Mouse (Mus musculus): ENCODE results near the gene Rnaset2b.
"Not testable (repeated sequence)": the region's sequence is repeated elsewhere in the genome, so short reads cannot be mapped to it uniquely, and the experiment has no call there.

Gene Rnaset2b

GRCm38 (mm10) chr17:6970334-6970733, at the start of gene Rnaset2b:
Gene Rnaset2b, plus strand, starts transcription at chr17:6970634.
- not testable (repeated sequence) for DNase-seq (ENCODE audit: low read depth)

- DNase-seq (ENCODE audit: low read depth) = not testable (repeated sequence)
Observed at GRCm38 (mm10) chr17:6931625-6932024, 38.8 kb upstream of the Rnaset2b start.

GRCm38 (mm10) chr17:6942560-6942959, 27.9 kb upstream of the Rnaset2b start:
- not testable (repeated sequence) for DNase-seq (ENCODE audit: low read depth)

- DNase-seq (ENCODE audit: low read depth) = not testable (repeated sequence)
Observed at GRCm38 (mm10) chr17:6947637-6947983, 22.8 kb upstream of the Rnaset2b start.

- DNase-seq (ENCODE audit: low read depth) = not testable (repeated sequence)
Observed at GRCm38 (mm10) chr17:6947984-6948768, 22.3 kb upstream of the Rnaset2b start, which contains the start of gene Rsph3b. Gene Rsph3b, minus strand, starts transcription at chr17:6948682.

- not testable (repeated sequence) for DNase-seq (ENCODE audit: low read depth)
Observed at GRCm38 (mm10) chr17:6948769-6949228, 21.6 kb upstream of the Rnaset2b start.

GRCm38 (mm10) chr17:6958881-6959280, 11.6 kb upstream of the Rnaset2b start:
- DNase-seq (ENCODE audit: low read depth) = not testable (repeated sequence)

GRCm38 (mm10) chr17:6959543-6960259, 10.7 kb upstream of the Rnaset2b start:
- not testable (repeated sequence) for DNase-seq (ENCODE audit: low read depth)

GRCm38 (mm10) chr17:6960349-6960748, 10.1 kb upstream of the Rnaset2b start:
- DNase-seq (ENCODE audit: low read depth) = not testable (repeated sequence)

GRCm38 (mm10) chr17:6960776-6961175, 9.7 kb upstream of the Rnaset2b start, which contains the start of gene Tagap1:
Gene Tagap1, minus strand, starts transcription at chr17:6961156.
- not testable (repeated sequence) for DNase-seq (ENCODE audit: low read depth)

GRCm38 (mm10) chr17:6961181-6962000, 9.0 kb upstream of the Rnaset2b start:
- not testable (repeated sequence) for DNase-seq (ENCODE audit: low read depth)

- DNase-seq (ENCODE audit: low read depth) = not testable (repeated sequence)
Observed at GRCm38 (mm10) chr17:6962339-6962738, 8.1 kb upstream of the Rnaset2b start.

- not testable (repeated sequence) for DNase-seq (ENCODE audit: low read depth)
Observed at GRCm38 (mm10) chr17:6962936-6963335, 7.5 kb upstream of the Rnaset2b start.

GRCm38 (mm10) chr17:6965364-6965763, 5.1 kb upstream of the Rnaset2b start:
- DNase-seq (ENCODE audit: low read depth) = not testable (repeated sequence)

GRCm38 (mm10) chr17:6967673-6968072, 2.8 kb upstream of the Rnaset2b start:
- DNase-seq (ENCODE audit: low read depth) = not testable (repeated sequence)

GRCm38 (mm10) chr17:6971238-6971637, 804 bp downstream of the Rnaset2b start:
- DNase-seq (ENCODE audit: low read depth) = not testable (repeated sequence)

- DNase-seq (ENCODE audit: low read depth) = not testable (repeated sequence)
Observed at GRCm38 (mm10) chr17:6972836-6973396, 2.5 kb downstream of the Rnaset2b start.

GRCm38 (mm10) chr17:6974985-6975384, 4.6 kb downstream of the Rnaset2b start:
- not testable (repeated sequence) for DNase-seq (ENCODE audit: low read depth)

GRCm38 (mm10) chr17:6978287-6979248, 8.1 kb downstream of the Rnaset2b start, which contains the start of gene Gm49721:
Gene Gm49721, plus strand, starts transcription at chr17:6978904.
- DNase-seq (ENCODE audit: low read depth) = not testable (repeated sequence)

- not testable (repeated sequence) for DNase-seq (ENCODE audit: low read depth)
Observed at GRCm38 (mm10) chr17:6979380-6979779, 8.9 kb downstream of the Rnaset2b start.
